Mouse (Mus musculus) gastrocnemius, adult 18-20 months (tissue): Measurements from ENCODE around the gene Gm21981. TPM values are rescaled to one million over a fixed set of nuclear protein-coding genes. Genes with fewer than 3 reads are reported as not detected.

ENCODE experiments used
- DNase-seq: peaks from one replicate; pipeline ENCODE4 v3.0.0; 2021; ENCODE audit warnings: low spot score
- long read RNA-seq, 2 experiments: library from polyadenylated mRNA; stranded (forward); transcript quantifications; one replicate each; pipeline ENCODE4 v2.0.0; 2021
- total RNA-seq, 2 experiments: library from RNA; stranded (reverse); gene quantifications; 2 replicates each; pipeline ENCODE4 v1.2.3; 2021

The Gm21981 gene
- total RNA-seq: under 1 TPM; 0.28 to 0.59 TPM
- long read RNA-seq, experiment 1, partial matches to known transcripts: 1 of 3 reads
- long read RNA-seq, experiment 1, other reads (novel, unspliced or antisense): 2 of 3 reads
- long read RNA-seq, experiment 2, partial matches to known transcripts: 0 of 1 reads
- long read RNA-seq, experiment 2, other reads (novel, unspliced or antisense): 1 of 1 reads

DNA sequence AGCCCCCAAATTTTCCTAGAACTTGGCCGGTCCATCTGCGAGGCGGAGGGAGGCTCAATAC lies at the start of gene Gm21981:
TSS of gene Gm21981 (minus strand) at position 14 of the 61 bp plus-strand sequence.
- no peak for DNase-seq

- DNase-seq: no peak
Measured at GRCm38 (mm10) chr17:47742991-47743734, 48.9 kb upstream of the Gm21981 start.

DNA sequence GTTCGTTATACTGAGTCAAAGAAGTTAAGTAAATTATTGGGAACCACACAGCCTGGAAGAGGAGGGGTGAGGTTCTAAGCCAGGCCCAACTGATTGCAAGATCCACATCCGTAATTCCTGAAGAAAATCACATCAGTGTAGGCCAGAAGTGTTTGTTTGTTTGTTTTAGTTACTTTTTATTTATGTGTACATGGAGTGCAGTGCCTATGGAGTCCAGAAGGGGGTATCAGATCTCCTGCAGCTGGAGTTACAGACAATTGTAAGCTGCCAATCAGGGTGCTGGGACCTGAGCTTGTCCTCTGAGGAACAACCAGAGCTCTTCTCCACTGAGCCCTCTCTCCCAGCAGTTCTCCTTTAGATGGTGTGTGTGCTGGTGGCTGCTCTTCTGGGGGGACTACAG lies 45.9 kb upstream of the Gm21981 start:
- DNase-seq: no peak

DNA sequence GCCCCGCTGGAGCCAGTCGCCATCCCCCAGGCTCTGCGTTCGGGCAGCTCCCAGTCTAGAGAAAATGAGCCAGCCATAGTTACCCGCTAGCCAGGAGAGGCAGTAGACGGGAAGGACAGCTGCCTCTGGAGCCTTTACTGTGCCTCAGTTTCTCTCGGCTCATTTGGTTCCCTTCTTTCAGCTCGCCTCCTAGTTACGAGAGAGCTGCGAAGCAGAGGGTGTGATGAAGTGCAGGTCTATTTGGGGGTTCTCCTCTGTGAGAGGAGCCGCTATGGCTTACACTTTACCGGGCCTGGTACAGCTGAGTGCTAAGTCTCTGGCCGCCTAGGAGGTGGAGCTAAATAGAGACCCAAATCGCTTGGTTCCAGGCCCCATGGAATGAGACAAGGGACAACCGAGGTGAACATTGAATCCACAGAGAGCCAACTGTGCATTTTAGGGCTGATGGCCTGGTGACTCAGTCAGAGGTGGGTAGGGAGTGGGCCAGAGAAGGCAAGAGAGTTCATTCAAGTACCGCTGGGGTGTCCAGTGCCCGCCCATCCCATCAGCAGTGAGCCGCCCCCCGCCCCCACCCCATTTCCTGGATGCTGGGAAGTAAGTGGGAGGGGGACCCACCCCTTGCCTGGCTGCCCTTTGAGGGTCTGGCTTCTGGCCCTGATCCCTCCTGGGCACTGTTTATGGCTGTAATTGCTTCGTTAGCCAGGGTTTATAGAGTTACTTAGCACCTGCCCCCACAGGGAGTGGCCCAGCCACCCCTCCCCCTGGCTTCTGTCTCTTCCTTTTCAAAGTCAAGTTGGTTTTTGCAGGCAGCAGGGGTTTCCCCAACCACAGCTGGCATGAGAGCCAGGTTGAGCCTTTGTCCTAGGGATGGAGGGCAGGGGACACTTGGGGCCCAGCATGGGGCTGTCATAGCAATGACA lies 44.9 kb upstream of the Gm21981 start:
- DNase-seq: no peak

- peak; percentile 74 for DNase-seq
Measured at GRCm38 (mm10) chr17:47738066-47738878, 44.0 kb upstream of the Gm21981 start.

GRCm38 (mm10) chr17:47737271-47738065 lies 43.2 kb upstream of the Gm21981 start:
- peak; percentile 92 for DNase-seq

DNA sequence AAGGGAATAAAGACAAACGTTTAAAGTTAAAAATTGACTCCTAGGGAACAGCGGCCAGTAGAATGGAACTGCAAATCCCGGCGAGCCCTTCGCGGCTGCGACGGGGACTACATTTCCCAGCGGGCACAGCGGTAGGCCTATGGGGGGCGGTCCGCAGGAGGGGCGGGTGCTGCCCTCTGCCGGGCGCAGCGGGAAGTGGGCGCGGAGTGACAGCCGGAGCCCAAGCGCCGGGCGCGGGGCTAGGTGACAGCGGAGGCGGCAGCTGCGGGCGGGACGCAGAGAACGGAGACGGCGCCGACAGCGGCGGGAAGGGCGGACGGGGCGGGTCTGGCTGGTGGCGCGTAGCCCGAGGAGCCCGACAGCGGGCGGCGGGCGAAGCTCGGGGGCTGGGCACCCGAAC lies 42.6 kb upstream of the Gm21981 start, which contains the start of gene Tfeb:
TSS of gene Tfeb (plus strand) at position 175 of the 400 bp plus-strand sequence.
- peak; percentile 98 for DNase-seq

DNA sequence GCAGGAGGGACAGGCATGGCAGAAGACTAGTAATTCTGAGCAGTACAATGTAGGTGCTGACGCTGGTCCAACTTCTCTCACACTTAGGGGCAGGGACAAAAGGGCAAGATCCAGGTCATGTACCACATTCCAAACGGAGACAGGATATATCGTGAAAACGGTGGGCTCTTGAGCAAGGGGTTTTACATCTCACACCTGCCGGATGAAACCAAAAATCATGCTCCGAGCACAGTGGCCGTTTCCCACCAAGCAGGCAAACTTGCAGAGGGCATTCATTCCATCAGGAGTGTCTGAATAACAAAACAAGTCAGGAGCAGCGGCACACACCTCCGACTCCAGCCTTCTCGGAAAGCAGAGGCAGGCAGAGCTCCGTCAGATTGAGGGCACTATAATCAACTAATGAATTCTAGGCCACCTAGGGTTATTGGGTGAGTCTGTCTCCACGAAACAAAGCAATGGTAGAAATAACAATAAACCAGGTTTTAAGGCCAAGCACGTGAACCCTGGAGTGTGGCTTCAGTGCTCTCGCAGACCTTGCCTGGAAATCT lies 41.4 kb upstream of the Gm21981 start:
- DNase-seq: no peak

- DNase-seq: no peak
Measured at GRCm38 (mm10) chr17:47730633-47731575, 36.6 kb upstream of the Gm21981 start.

DNA sequence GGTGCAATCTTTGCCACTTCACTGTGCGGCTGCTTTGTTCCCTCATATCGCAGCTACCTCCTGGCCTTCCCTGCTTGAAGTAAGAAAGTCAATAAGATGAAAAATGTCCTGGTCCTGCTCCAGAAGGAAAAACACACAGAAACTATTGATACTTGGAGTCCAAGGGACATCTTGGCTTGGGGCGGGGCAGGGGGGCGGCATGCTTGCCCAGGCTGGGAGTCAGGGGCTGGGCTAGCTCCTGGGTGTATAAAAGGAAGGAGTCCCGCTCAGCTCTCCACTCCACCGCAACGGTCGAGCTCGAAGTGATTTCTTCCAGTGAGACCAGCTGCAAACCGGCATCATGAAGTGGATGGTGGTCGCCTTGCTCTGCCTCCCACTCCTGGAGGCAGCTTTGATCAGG lies 32.3 kb upstream of the Gm21981 start, which contains the start of gene Pgc:
TSS of gene Pgc (plus strand) at position 277 of the 400 bp plus-strand sequence.
- no peak for DNase-seq

- DNase-seq: no peak
Measured at GRCm38 (mm10) chr17:47721183-47721582, 26.9 kb upstream of the Gm21981 start.

DNA sequence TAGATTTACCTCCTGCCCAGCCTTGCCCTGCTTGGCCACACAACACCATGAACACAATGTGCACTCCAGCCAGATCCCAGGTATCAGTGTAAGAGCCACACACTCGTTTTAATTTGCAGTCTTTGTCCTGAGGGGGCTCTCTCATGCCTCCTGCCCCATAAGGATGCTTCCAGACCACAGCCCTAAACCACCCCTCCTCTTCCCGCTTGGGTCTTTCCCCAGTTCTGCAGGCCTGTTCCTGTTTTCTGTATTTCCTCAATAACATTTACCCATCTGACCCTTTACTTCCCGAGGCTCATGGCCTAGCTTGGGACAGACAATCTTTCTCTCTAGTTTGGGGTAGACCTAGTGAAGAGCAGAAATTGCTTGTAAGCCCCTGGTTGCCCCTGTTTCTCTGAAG lies 20.8 kb upstream of the Gm21981 start:
- DNase-seq: no peak

- DNase-seq: no peak
Measured at GRCm38 (mm10) chr17:47712889-47713571, 18.8 kb upstream of the Gm21981 start.

- no peak for DNase-seq
Measured at GRCm38 (mm10) chr17:47711883-47712282, 17.6 kb upstream of the Gm21981 start.

DNA sequence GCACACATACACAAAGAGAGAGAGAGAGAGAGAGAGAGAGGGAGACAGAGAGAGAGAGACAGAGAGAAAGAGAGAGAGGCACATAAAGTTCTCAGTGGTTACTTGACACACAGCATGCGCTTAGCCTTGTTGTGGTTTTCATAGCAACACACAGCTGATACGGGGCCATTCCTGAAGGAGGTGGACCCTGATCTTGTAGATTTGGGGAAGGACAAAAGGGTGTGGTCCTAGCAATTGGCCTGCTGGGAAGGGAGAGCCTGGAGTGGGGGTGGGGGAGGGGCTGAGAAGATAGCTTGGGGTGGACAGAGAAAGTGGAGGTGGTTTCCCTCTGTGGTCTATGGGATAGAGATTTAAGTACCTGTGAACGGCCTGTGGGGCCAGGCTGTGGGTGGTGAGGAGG lies 15.8 kb upstream of the Gm21981 start:
- DNase-seq: no peak

- DNase-seq: no peak
Measured at GRCm38 (mm10) chr17:47708972-47709371, 14.7 kb upstream of the Gm21981 start.

DNA sequence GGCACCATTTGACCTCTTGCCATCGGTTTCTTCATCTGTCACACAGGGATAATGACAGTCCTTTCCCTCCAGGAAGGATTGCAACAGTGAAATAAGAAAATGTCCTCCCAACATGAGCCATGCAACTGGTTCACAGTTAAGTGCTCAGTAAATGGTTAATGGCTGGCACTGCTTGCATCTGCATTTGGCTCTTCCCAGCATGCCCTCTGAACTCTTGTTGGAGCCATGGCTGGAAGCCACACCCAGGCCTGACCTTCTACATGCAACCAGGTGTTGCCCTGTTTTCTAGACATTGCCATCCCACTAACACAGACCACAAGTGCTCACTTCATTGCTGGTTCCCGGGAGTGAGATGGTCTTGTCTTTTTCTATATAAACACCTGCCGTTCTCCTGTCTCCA lies 13.7 kb upstream of the Gm21981 start:
- no peak for DNase-seq

DNA sequence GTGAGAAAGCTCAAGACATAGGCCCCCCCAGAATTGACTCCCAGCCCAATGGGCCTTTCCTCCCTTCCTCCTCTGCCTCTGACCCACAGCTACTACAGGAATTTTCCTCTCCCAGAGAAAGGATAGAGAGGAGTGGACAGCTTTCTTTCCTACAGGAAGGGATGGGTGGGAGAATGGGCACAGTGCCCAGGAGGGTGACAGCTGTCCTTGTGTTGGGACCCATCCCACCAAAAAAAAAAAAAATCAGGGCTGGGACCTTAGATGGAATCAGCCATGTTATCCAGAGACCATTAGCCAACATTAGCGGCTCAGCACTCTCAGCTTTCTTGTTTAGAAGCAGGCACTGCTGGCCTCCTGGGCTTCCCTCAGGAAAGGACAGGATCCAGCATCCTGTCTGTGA lies 11.9 kb upstream of the Gm21981 start:
- DNase-seq: no peak

DNA sequence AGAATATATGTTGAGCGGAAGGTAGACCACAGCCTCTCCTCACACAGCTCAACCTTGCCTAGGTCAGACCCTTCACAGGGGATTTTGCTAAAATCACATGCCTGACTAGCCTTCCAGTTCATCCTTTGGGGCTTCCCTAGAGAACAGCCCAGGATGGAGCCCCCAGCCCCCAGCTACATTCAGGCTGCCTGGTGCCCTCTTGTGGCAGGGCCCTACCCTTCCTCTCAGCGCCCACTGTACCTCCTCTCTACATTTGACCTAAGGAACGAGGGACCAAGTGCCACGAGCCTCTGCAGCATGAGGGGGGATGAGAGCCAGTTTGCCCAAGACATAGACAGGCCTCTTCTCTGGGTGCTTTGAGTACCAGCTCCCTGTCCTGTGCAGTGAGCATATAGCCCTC lies 10.4 kb upstream of the Gm21981 start:
- no peak for DNase-seq
